Mouse (Mus musculus) heart, embryonic 12.5 days (tissue): ENCODE measurements at regions not wholly inside any gene's neighbourhood (a gene's known extent, or its start where the extent isn't known, plus 50 kb on each side); places are given as distances from the start of the nearest gene placed in this dataset.

ENCODE experiments used
- ATAC-seq: fragments of 200-750 bp; cut with Nextera tagmentation; 2 replicates; pipeline ENCODE4 v1.8.0; 2017; ENCODE audit warnings: moderate TSS enrichment, moderate library complexity; ENCODE audit not compliant: insufficient number of reproducible peaks, low FRiP score
- H3K27ac ChIP-seq: fragments of 300-500 bp; sonication (generic); 2 replicates; pipeline ENCODE4 v1.5.1; 2016; ENCODE audit warnings: mild to moderate bottlenecking, moderate library complexity; ENCODE audit not compliant: poor library complexity, severe bottlenecking
- H3K27me3 ChIP-seq: fragments of 300-500 bp; sonication (generic); replicated peaks from 2 replicates; pipeline ENCODE4 v1.6.1; 2016; ENCODE audit warnings: mild to moderate bottlenecking, moderate library complexity
- H3K36me3 ChIP-seq: fragments of 300-500 bp; sonication (generic); 2 replicates; pipeline ENCODE4 v1.6.1; 2016; ENCODE audit warnings: mild to moderate bottlenecking, moderate library complexity
- H3K4me1 ChIP-seq: fragments of 300-500 bp; sonication (generic); replicated peaks from 2 replicates; pipeline ENCODE4 v1.6.1; 2016; ENCODE audit warnings: mild to moderate bottlenecking
- H3K4me2 ChIP-seq: fragments of 300-500 bp; sonication (generic); 2 replicates; pipeline ENCODE4 v1.6.1; 2016; ENCODE audit warnings: mild to moderate bottlenecking, moderate library complexity
- H3K4me3 ChIP-seq: fragments of 300-500 bp; sonication (generic); 2 replicates; pipeline ENCODE4 v1.5.1; 2016; ENCODE audit warnings: mild to moderate bottlenecking
- H3K9ac ChIP-seq: fragments of 300-500 bp; sonication (generic); 2 replicates; pipeline ENCODE4 v1.6.1; 2016; ENCODE audit warnings: mild to moderate bottlenecking, moderate library complexity
- H3K9me3 ChIP-seq: fragments of 300-500 bp; sonication (generic); replicated peaks from 2 replicates; pipeline ENCODE4 v1.6.1; 2016; ENCODE audit warnings: mild to moderate bottlenecking, moderate library complexity
- WGBS: fragments of 180-500 bp; shearing (Covaris S2); methylation state at CpG from one replicate; pipeline ENCODE4 v1.1.7; 2016; 5-methylcytosine and 5-hydroxymethylcytosine counted together

DNA sequence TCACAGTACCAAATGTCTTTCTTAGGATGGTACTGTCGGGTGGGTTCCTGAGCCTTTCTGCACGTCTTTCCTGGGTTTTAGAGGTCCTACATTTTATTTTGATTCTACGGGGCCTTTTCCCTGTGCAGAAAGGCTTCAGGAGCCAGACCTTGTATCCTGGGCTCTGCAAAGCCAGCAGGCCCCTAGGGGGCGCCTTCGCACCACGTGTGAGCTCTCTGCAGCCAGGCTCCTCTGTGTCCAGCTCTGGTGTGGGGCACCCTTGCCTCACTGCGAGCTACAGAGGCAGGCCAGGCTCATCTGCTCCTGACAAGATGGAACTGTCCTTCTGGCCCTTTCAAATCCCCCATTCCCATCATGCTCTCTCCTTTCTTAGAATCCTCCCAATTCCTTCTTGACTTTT is 53.3 kb upstream of the Usp3 start:
- H3K27ac ChIP-seq = no peak overlapping the region
- H3K27me3 ChIP-seq = no peaks in the 10 kb centered on the region
- no peaks in the 10 kb centered on the region for H3K9me3 ChIP-seq
- H3K4me3 ChIP-seq = no peak overlapping the region
- no peak overlapping the region for H3K4me2 ChIP-seq
- no peak overlapping the region for H3K9ac ChIP-seq
- WGBS = 16% methylated on average over 7 of the region's 7 CpGs
- H3K4me1 ChIP-seq = peaks cover 2% of the 10 kb centered on the region; the same call in 1 of the 2 replicates
- ATAC-seq = peak; percentile 72; the same call in 1 of the 2 replicates
- no peaks in the 10 kb centered on the region for H3K36me3 ChIP-seq

- no peak overlapping the region for H3K9ac ChIP-seq
- peaks cover 7% of the 10 kb centered on the region; the same call in 1 of the 2 replicates for H3K4me1 ChIP-seq
- H3K27me3 ChIP-seq = no peaks in the 10 kb centered on the region
- ATAC-seq = no peak
- peak overlapping the region; percentile 18 for H3K4me2 ChIP-seq
- no peak overlapping the region for H3K4me3 ChIP-seq
- no peaks in the 10 kb centered on the region for H3K9me3 ChIP-seq
- H3K27ac ChIP-seq = no peak overlapping the region
- H3K36me3 ChIP-seq = no peaks in the 10 kb centered on the region
- WGBS = 42% methylated on average over 6 of the region's 6 CpGs
Observed at GRCm38 (mm10) chr9:66651306-66651705, 58.4 kb upstream of the Usp3 start.

DNA sequence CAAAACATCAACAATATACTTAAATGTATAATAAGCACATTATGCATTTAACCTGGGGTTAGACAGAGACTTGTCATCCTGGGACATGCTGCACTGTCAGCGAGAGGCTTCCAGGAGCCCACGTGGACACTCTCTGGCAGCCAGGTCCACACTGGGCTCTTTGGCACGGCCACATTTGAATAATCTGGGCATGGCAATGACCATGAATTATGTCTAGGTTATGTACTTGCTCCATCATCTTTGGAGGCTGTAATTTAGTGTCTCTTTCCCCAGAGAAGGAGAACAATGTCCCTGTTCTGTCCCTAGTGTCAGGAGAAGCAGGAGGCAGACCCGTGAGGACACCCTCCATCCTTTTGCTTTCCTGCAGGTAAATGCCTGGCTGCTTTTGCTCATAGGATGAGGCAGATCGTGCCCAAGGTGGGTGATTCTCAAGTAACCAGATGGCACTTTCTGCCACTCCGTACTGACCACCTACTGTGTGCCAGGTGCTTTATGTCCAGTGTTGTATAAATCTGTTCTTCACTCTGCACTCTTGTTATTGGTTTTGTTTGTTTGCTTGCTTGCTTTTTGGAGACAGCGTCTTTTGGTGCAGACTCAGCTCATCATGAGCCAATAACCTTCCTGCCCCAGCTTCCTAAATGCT is 56.2 kb upstream of the Car12 start:
- no peak overlapping the region for H3K9ac ChIP-seq
- no peaks in the 10 kb centered on the region for H3K27me3 ChIP-seq
- H3K27ac ChIP-seq = no peak overlapping the region
- 79% methylated on average over 7 of the region's 7 CpGs for WGBS
- no peaks in the 10 kb centered on the region for H3K9me3 ChIP-seq
- H3K4me1 ChIP-seq = peaks cover 13% of the 10 kb centered on the region; the same call in 1 of the 2 replicates
- no peak overlapping the region for H3K4me3 ChIP-seq
- no peaks in the 10 kb centered on the region for H3K36me3 ChIP-seq
- no peak for ATAC-seq
- no peak overlapping the region for H3K4me2 ChIP-seq

DNA sequence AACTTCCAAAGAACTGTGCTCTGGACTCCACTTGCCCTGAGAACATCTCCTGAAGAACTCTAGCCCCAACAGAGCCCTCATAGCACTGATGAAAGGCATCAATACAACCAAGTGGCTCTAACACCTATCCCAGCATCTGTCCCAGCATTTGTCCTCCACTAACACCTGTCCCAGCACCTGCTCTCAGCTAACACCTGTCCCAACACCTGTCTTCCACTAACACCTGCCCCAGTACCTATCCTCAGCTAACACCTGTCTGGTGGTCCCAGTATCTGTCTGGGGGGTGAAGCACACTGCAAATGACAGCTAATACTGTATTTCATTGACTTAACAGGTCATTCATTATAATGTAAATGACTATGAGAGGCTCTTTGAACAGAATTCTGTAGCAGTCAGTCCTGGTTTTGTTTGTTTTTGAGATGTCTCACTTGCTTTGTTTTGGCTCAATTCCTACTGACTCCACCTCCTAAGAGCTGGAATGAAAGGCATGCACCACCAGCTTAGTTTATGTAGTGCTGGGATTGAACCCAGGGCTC is 54.7 kb upstream of the Car12 start:
- Histone ChIP-seq H3K36me3 (no peaks in the 10 kb centered on the region), H3K9ac (no peak overlapping the region), H3K4me3 (no peak overlapping the region), H3K9me3 (no peaks in the 10 kb centered on the region), H3K4me1 (peaks cover 13% of the 10 kb centered on the region; the same call in 1 of the 2 replicates), H3K27me3 (no peaks in the 10 kb centered on the region), H3K27ac (no peak overlapping the region), H3K4me2 (no peak overlapping the region)
- ATAC-seq = no peak

GRCm38 (mm10) chr9:66659781-66660445 is 53.6 kb upstream of the Car12 start:
- 62% methylated on average over 11 of the region's 11 CpGs for WGBS
- no peak overlapping the region for H3K4me3 ChIP-seq
- H3K4me2 ChIP-seq = no peak overlapping the region
- H3K9me3 ChIP-seq = 0 out of 2 replicates have a peak, but pooled peaks cover 3% of the 10 kb centered on the region
- H3K27ac ChIP-seq = no peak overlapping the region
- no peaks in the 10 kb centered on the region for H3K27me3 ChIP-seq
- no peak for ATAC-seq
- no peak overlapping the region for H3K9ac ChIP-seq
- peaks cover 13% of the 10 kb centered on the region; the same call in 1 of the 2 replicates for H3K4me1 ChIP-seq
- no peaks in the 10 kb centered on the region for H3K36me3 ChIP-seq

DNA sequence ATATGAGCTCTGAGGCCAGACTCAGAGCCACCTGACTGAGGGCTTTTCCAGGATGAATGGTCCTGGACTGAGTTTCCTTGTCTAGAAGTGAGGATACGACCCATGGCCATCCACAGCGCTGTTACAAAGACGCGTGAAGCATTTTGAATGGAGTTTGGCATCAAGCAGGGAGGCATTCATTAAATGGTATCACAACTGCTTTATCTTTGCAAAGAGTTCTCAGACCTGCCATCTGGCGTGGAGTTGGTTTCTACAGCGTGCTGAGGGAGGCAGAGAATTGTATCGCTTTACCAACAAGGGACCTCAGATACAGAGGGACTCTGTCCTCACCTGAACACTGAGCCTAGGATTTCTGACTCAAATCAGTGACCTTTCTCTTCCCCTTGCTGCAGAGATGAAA is 51.9 kb upstream of the Car12 start:
- Histone ChIP-seq H3K27me3 (no peaks in the 10 kb centered on the region), H3K9ac (no peak overlapping the region), H3K4me2 (no peak overlapping the region), H3K4me3 (no peak overlapping the region), H3K9me3 (0 out of 2 replicates have a peak, but pooled peaks cover 3% of the 10 kb centered on the region), H3K27ac (no peak overlapping the region), H3K4me1 (peaks cover 21% of the 10 kb centered on the region), H3K36me3 (no peaks in the 10 kb centered on the region)
- 72% methylated on average over 7 of the region's 7 CpGs for WGBS
- no peak for ATAC-seq

DNA sequence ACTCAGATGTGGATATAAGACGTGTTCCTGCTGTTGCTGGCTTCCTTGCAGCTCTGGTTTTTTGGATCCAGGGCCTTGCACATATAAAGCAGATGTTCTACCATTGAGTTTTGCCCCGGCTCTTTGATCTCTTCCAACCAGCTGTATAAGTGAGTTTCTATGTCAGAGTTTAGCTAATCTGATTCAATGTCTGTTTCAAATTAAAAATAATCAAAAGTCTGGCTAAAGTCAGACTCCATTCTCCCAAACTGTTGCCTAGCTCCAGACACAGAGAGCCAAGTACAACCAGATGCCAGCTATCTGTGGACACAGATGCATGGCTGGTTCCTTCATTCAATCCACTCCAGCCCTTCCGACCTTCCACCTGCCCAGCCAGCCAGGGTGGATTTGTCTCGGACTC is 51.0 kb upstream of the Car12 start:
- Histone ChIP-seq H3K4me1 (peaks cover 22% of the 10 kb centered on the region), H3K9ac (no peak overlapping the region), H3K9me3 (0 out of 2 replicates have a peak, but pooled peaks cover 3% of the 10 kb centered on the region), H3K4me2 (no peak overlapping the region), H3K4me3 (no peak overlapping the region), H3K27ac (no peak overlapping the region), H3K36me3 (no peaks in the 10 kb centered on the region), H3K27me3 (no peaks in the 10 kb centered on the region)
- 63% methylated on average over 4 of the region's 4 CpGs for WGBS
- ATAC-seq = no peak
